Mouse (Mus musculus) spleen, adult 10 weeks (tissue): ENCODE data around the gene Sytl3. TPM values are rescaled to one million over a fixed set of nuclear protein-coding genes. Genes with fewer than 3 reads are reported as not detected.

ENCODE experiments used
- polyA plus RNA-seq: library from polyadenylated mRNA; stranded (reverse); fragments of 350-450 nt; fragmentation: Illumina TruSeq; extraction: RNeasy Lipid Tissue Mini Kit (QIAGEN cat#74804); gene quantifications from one replicate; pipeline ENCODE4 v1.2.3, GENCODE M21; 2015; ENCODE audit warnings: low replicate concordance; ENCODE audit not compliant: insufficient read depth

Gene Sytl3
- polyA plus RNA-seq, result 7.1 TPM

DNA sequence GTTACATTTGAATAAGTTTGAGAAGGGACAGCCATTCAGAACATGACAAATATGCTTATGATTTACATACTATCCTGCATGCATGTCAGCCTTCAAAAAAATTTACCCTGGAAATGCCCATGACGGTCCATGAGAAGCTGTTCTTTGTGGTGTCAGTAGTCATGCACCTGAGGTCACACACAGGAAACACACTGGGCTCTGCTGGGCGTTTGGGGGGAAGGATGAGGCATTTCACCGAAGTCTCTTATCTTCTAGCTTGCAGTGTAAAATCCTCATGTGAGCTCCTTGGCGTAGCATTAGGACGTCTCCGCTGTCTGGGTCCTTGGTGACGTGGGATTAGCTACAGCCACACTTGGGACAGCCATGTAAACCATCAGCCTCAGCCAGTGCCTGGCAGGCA, at the start of gene Sytl3:
Gene Sytl3, plus strand, starts transcription at position 293 of the 400 bp plus-strand sequence.

GRCm38 (mm10) chr17:6655567-6656281, 3.2 kb upstream of the Sytl3 start, which contains the start of gene Dynlt1f:
Dynlt1f (minus strand) TSS chr17:6655900.

DNA sequence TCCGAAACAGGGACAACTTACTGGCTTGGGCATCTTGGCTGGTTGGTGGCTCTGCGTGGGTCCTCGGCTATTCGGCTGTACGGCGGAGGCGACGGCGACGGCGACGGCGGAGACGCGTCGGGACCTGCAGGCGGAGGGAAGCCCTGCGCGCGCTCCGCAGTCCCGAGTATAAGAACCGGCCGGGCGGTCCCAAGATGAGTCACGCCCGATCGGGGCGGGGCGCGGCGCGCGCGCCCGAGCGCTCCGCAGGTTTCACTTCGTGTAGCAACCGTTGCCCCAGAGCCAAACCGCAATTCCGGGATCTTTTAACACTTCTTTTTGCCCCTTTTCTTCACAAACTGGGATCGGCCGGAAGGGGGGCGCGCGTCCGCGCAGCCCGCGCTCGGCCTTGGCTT, 123.7 kb downstream of the Sytl3 start, which contains the start of gene Ezr:
Gene Ezr, minus strand, starts transcription at position 174 of the 395 bp plus-strand sequence.

Other genes with a start within 250 kb of the Sytl3 start
- 111 TPM for gene Dynlt1b, start 229.0 kb upstream of the Sytl3 start, polyA plus RNA-seq
- gene Dynlt1c, start 57.4 kb upstream of the Sytl3 start, polyA plus RNA-seq, result 61.6 TPM
- 94.5 TPM for gene Dynlt1f, start 3.2 kb upstream of the Sytl3 start, polyA plus RNA-seq
- gene Ezr, start 123.7 kb downstream of the Sytl3 start, polyA plus RNA-seq, result 161 TPM